Mouse (Mus musculus): ENCODE data around the gene Camk1g. TPM values are rescaled to one million over a fixed set of nuclear protein-coding genes. Genes with fewer than 3 reads are reported as not detected.

The Camk1g gene
- total RNA-seq, 1 experiment from 2014 or later: not detected

DNA sequence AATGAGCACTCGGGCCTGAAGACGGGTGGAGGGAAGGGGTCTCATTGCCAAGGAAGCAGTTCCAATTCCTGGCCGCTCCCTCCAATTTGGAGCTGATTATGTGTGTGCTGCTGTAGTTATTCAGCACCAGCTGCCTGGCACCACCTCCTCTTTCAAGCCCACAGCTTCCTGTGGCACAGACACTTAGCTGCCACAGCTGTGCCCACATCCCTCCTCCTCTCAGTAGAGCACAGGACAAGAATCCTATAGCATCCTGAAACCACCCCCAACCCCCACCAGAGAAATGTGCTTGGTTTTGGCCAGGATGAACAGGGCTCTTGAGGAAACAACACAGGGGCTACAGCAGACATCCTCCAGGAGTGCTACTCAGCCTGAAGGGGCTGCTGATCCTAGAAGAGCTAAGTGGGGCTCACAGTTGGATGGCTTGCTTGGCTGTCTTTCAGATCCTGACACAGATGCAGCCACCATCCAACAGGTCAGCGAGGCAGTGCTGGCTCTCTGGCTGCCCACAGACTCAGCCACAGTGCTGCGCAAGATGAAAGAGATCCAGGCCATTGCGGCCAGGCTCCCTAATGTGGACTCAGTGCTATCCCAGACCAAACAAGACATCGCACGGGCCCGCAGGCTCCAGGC lies 31.6 kb downstream of the Camk1g start:
- no peak for ATAC-seq (replicated peaks; ENCODE audit: insufficient number of reproducible peaks, low FRiP score, low TSS enrichment, poor library complexity, severe bottlenecking)

DNA sequence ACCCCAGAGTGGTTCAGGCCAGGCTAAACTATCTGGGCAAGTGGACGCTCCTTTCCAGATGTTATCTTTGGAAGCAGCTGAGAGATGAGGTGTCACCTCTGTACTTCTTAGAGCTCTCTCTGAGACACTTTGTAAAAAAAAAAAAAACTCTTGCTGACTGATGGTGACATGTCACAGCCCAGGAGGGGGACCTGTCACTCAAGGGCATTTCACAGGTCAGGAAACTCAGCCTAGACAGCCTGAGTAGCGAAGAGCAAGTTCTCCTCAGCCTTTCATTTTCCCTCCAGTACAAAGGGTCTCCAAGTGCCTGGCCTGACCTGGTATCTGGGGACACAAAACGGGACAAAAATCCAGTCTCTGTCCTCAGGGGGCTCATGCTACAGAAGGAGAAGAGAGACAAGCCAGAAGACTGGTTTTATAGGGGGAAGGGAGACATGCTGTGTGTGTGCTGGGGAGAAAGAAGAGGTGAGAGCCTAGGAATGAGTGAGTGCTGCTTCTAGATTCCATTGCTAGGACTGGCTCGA lies 32.2 kb downstream of the Camk1g start:
- ATAC-seq (replicated peaks; ENCODE audit: insufficient number of reproducible peaks, low FRiP score, low TSS enrichment, poor library complexity, severe bottlenecking): no peak

DNA sequence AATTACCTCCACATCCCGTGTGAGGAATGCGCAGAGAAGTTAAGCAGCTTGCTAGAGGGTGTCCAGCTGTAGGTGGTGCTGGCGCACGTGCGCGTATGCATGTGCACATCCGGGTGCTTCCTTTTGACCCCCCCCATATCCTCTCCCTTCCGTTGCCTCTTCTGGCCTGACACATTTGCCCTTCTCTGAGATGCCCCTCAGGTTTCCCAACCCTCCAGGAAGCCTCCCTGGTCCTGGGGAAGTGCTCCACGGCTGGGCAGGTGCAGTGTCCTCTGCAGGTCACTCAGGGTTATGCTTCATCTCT lies 33.1 kb downstream of the Camk1g start:
- peak; percentile 24; the same call in 1 of the 2 replicates for ATAC-seq (replicated peaks; ENCODE audit: insufficient number of reproducible peaks, low FRiP score, low TSS enrichment, poor library complexity, severe bottlenecking)

DNA sequence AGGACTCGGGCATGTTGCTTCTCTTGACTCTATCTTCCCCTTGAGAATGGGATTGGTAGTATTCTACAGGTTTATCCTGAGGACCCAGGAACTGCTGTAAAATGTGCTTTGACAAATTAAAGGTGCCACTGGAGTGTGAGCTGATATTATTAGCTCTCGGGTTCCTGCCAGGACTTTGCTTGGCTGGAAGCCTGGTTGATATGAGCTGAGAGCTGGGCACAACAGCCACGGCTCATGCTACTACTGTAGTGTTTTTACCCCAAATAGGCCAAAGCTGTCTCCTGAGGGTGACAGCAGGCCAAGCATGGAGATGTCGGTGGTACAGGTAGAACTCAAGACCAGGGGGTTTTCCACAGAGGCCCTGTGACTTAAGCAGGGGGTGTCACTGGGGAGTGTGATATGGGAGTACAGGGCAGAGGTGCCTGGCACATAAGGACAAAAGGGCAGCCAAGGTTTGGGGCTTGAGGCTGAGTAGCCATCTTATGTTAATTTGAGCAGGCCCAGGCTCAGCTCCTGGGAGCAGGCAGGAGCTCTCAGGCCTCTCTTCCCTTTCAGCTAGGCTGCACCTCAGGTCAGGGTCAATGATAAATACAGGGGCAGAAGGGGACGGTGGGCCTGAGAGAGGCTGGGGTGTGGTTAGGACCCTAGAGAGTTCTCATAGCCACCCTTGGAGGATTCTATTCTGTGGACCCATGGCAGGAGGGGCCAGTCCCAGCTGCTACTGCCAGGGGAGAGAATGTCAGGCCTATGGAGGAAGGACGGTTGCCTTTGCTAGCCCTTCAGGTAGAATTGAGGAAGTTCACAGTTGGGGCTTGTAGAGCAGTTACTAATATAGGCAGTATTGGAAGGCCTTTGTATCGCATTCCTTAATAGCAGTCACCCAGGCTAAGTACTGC lies 33.7 kb downstream of the Camk1g start:
- ATAC-seq (replicated peaks; ENCODE audit: insufficient number of reproducible peaks, low FRiP score, low TSS enrichment, poor library complexity, severe bottlenecking): peak; percentile 32

DNA sequence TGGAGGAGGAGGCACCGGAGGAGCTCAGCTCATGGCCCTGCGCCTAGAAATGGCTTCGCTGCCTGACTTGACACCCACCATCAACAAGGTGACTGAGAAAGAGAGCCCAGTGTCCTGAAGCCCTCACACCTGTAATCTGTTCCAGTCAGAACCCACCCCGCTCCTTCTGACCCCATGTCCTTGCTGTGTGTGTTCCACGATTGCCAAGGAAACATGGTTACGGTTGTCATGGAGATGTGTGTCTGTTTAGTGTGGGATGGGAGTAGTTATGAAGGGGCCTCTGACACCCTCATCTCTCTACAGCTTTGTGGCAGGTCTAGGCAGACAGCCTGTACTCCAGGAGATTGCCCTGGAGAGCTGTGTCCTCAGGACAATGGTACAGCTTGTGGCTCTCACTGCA lies 35.6 kb downstream of the Camk1g start:
- ATAC-seq (replicated peaks; ENCODE audit: insufficient number of reproducible peaks, low FRiP score, low TSS enrichment, poor library complexity, severe bottlenecking): no peak

DNA sequence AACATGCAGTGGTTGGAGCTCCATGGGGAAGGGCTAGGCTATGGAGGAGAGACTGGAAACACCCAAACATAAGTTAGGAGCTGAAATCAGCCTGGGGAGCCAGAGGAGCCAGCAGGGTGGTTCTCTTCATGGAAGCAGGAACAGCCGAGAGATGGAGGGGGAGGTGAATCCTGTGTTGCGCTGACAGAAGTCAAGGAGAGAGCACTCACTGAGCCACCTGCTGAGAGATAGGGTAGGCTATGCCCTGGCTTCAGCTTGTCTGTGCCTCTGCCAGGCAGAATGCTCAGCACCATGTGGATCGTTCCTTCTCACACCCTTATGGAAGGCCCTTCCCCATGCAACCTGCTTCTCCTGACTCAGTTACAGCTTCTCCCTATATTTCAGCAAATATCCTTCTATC lies 36.3 kb downstream of the Camk1g start:
- no peak for ATAC-seq (replicated peaks; ENCODE audit: insufficient number of reproducible peaks, low FRiP score, low TSS enrichment, poor library complexity, severe bottlenecking)

DNA sequence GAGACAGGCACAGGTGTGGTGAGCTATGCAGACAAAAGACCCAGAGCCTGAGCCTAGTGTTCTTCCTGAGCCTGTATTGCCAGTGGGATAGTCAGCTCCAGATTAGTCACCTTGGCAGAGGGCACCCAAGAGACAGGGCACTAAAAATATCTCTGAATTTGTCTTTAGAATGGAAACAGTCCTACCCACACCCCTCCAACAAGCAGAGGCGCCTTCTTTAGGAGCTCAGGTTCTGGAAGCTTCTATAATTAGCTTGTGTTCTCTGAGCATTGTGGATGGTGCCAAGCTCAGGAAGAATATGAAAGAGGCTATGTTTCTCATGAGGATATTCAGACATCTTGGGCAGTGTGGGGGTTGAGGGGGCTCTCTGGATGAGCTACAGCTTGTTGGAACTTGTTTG lies 37.4 kb downstream of the Camk1g start:
- no peak for ATAC-seq (replicated peaks; ENCODE audit: insufficient number of reproducible peaks, low FRiP score, low TSS enrichment, poor library complexity, severe bottlenecking)

DNA sequence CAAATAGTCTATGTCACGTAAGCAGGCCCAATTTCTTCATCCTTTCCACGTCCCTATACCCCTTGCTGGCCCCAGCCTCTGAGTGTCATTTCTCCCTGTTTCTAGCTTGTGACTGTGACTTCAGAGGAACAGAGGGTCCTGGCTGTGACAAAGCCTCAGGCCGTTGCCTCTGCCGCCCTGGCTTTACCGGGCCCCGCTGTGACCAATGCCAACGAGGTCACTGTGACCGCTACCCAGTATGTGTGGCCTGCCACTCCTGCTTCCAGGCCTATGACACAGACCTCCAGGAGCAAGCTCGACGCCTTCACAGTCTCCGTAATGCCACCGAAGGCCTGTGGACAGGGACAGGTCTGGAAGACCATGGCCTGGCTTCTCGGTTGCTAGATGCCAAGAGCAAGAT lies 38.1 kb downstream of the Camk1g start:
- no peak for ATAC-seq (replicated peaks; ENCODE audit: insufficient number of reproducible peaks, low FRiP score, low TSS enrichment, poor library complexity, severe bottlenecking)

DNA sequence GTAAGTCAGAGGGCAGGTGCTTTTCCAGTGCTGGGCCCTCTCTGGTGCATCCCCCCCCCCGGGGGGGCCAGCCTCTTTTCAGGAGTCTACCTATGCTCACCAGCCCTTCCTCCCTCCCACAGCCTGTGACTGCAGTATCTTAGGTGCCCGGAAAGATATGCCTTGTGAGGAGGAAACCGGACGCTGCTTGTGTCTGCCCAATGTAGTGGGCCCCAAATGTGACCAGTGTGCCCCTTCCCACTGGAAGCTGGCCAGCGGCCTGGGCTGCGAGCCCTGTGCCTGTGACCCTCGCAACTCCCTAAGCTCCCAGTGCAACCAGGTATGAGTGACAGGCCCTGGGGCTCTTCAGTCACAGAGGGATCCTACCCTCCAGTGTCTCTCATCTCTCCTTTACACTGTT lies 39.5 kb downstream of the Camk1g start:
- no peak for ATAC-seq (replicated peaks; ENCODE audit: insufficient number of reproducible peaks, low FRiP score, low TSS enrichment, poor library complexity, severe bottlenecking)

DNA sequence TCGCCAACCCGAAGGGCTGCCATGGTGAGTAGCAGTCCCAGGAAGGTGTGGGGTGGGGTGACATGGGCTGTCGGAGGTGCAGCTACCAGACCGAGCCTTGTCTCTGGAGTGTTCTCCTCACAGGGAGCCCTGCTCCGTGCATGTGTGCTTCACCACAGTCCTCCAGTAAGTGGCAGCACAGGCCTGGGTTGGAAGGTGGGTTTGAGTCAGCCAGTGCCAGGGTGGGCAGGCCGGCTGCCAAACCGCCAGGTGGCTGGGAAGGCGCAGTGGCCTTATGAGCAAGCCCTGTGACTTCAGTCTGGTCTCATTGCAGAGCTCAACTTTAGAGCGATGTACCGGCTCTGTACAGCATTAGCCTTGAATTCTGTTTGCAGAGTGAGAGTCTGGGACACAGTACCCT lies 39.9 kb downstream of the Camk1g start:
- ATAC-seq (replicated peaks; ENCODE audit: insufficient number of reproducible peaks, low FRiP score, low TSS enrichment, poor library complexity, severe bottlenecking): no peak

DNA sequence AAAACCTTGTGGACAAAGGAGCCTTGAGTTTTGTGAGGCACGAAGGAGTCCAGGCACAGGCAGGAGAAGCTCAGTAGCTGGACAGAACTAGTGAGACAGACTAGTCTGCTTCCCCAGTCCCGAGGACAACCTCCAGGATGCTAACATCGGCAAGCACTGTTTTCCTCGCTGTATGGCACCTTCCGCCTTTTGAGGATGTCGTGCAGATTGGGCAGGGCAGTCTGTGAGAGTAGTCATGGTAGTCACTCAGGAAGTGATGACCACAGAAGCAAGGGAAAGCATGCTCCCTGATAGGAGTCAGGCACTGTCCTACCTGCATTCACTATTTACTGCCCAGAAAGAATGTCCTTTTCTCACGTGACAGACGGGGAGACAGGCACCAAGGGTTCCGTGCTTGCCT lies 40.5 kb downstream of the Camk1g start:
- peak; percentile 37; the same call in 1 of the 2 replicates for ATAC-seq (replicated peaks; ENCODE audit: insufficient number of reproducible peaks, low FRiP score, low TSS enrichment, poor library complexity, severe bottlenecking)

DNA sequence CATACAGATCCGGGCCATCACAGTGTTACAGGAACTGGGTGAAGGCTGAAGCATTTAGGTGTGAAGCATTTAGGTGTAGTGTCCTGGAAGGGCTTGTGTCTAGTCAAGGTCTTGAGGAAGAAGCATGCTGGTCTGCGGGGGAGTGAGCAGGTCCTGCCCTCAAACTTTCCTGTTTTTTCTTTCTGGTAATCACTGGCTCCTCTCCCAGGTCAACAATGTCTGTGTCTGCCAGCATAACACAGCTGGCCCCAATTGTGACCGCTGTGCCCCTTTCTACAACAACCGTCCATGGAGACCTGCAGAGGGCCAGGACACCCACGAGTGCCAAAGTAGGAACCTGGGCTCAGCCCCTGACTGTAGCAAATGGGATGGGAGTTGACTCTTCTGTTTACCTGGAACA lies 42.4 kb downstream of the Camk1g start:
- ATAC-seq (replicated peaks; ENCODE audit: insufficient number of reproducible peaks, low FRiP score, low TSS enrichment, poor library complexity, severe bottlenecking): no peak

DNA sequence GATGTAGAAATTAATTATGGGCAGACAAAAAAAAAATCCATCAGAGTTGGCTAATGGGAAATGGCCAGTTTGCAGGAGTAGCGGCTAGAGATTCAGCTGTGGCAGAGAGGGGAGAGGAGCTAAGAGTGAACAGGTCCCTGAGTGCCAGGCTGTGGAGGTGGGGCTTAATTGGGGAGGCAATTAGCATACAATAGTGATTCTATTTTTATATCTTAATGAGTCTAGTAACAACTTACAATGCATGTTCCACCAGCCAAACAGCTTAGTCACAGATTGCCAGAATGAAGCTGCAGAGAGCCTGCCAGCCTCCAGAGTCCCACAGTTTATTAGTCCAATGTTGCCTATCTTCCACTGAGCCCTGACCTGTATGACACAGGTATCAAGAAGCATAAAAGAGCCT lies 42.9 kb downstream of the Camk1g start:
- ATAC-seq (replicated peaks; ENCODE audit: insufficient number of reproducible peaks, low FRiP score, low TSS enrichment, poor library complexity, severe bottlenecking): no peak

DNA sequence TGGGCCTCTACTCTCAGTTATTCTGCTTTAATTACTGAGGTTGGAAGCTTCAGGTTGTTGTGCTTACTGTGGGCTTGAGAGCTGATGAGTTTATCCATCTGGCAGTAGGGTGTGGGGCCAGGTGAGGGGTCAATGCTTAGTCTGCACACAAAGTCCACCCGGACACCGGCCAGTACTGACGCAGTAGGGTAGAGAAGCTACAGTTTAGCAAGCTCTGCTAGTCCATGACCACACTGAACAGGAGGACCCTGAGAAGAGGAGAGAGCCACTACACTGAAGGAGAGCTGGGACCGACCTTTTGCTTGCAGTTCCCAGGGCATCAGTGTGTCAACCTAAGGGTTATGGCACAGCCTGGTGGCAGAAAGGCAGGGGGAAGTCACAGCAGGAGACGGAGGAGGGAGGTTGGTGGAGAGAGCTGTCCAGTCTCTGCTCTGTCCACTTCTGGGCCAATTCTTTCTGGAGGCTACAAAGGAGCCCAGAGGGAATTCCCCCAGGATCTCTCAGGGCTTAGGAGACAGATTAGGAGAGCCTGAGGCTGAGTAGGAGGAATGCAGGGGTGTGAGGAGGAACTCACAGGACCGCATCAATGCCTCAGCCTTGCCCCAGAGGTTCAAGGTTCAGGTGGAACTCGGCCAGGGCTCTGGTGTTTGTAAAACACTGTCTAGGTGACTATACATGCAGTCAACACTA lies 43.5 kb downstream of the Camk1g start:
- ATAC-seq (replicated peaks; ENCODE audit: insufficient number of reproducible peaks, low FRiP score, low TSS enrichment, poor library complexity, severe bottlenecking): no peak

DNA sequence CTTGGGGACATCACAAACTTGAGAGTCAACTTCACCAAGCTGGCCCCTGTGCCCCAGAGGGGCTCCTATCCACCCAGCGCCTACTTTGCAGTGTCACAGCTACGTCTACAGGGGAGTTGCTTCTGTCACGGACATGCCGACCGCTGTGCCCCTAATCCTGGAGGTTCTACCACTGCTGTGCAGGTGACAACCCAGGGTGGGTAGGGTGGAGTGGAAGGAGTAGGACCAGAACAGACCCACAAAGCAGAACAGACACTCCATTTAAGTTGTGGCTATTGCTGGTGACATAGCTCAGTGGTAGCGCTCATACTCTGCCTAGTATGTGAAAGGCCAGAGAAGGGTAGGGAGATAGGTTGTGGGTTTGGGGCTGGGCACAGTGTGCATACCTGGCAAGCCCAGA lies 44.2 kb downstream of the Camk1g start:
- ATAC-seq (replicated peaks; ENCODE audit: insufficient number of reproducible peaks, low FRiP score, low TSS enrichment, poor library complexity, severe bottlenecking): no peak

DNA sequence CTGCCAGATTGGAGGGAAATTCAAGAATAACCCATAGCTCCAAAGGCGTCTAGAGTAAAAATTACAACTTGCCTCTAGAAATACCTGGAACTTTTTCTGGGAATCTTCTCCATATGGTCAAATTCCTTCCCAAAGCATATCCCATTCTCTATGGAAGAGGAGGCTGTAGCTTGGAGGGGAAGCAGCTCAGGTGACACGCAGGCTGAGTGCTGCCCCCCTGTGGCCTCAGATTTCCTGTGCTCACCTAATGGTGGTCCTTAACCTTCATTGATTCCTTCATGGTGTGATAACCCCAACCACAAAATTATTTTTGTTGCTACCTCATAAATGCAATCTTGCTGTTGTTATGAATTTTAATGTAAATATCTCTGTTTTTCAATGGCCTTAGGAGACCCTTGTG lies 45.9 kb downstream of the Camk1g start:
- no peak for ATAC-seq (replicated peaks; ENCODE audit: insufficient number of reproducible peaks, low FRiP score, low TSS enrichment, poor library complexity, severe bottlenecking)

DNA sequence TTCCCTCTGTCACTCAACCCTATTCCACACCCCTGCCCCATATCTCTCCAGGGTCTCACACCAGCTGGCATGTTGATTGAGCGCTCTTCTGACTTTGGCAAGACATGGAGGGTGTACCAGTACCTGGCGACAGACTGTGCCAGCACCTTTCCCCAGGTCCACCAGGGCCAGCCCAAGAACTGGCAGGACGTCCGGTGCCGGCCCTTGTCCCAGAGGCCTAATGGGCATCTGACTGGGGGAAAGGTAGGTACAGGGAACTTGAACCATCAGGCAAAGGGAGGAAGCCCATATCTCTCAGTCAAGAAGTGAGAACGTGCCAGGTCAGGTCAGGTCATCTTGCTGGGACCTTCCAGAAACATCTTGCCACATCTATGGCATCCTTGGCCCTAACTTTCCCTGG lies 46.4 kb downstream of the Camk1g start:
- ATAC-seq (replicated peaks; ENCODE audit: insufficient number of reproducible peaks, low FRiP score, low TSS enrichment, poor library complexity, severe bottlenecking): no peak

DNA sequence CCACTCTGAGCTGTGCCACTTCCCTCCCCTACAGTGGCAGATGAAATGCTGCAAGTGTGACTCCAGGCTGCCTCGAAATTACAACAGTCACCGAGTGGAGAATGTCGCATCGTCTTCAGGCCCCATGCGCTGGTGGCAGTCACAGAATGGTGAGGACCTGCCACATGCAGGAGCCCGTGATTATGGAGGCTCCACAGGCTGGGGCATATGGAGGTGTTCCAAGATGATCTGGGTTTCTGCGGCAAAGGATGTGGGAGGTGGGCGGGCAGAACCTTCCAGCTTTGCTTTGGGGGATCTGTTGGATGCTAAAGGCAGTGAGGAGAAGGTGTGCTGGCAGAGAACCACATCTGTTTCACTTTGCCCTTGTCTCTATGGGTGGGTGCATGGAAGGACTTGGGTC lies 49.7 kb downstream of the Camk1g start:
- no peak for ATAC-seq (replicated peaks; ENCODE audit: insufficient number of reproducible peaks, low FRiP score, low TSS enrichment, poor library complexity, severe bottlenecking)

DNA sequence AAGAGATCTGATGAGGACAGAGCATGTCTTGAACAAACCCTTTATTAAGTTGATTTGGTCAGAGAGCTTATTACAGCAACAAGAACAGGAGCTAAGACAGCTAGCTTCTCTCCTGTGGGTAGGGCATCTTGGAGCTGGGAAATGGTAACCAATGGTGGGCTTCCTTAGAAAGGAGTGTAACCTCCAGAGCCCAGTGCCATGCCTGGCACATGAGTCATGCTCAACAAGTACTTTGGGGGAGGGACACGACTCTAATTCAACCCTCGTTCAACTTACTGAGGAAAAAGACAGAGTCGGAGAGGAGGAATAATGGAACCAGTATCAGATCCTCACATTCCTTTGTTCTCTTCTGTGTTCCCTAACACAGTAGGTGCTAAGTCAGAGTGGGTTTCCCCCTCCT lies 50.4 kb downstream of the Camk1g start:
- no peak for ATAC-seq (replicated peaks; ENCODE audit: insufficient number of reproducible peaks, low FRiP score, low TSS enrichment, poor library complexity, severe bottlenecking)

DNA sequence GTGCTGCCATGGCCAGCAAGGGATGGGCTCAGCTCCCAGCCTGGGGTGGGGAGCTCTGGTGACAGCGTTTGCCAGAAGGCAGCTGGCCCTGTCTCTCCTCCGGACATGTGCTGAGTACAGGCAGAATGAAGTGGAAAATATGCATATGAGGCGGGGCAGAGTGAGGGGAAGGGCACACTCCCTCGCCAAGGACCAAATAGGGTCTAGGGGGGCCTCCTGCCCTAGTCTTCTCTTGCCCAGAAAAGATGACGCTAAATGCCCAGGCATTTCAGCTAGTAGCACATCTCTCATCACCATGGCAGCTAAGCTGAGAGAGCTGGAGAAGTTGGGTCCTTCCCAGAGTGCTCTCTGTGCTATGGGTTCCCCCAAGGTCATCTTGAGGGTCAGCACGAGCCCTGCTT lies 52.9 kb downstream of the Camk1g start:
- ATAC-seq (replicated peaks; ENCODE audit: insufficient number of reproducible peaks, low FRiP score, low TSS enrichment, poor library complexity, severe bottlenecking): no peak
